Mouse (Mus musculus): ENCODE data around the gene Mfn1.

The Mfn1 gene

DNA sequence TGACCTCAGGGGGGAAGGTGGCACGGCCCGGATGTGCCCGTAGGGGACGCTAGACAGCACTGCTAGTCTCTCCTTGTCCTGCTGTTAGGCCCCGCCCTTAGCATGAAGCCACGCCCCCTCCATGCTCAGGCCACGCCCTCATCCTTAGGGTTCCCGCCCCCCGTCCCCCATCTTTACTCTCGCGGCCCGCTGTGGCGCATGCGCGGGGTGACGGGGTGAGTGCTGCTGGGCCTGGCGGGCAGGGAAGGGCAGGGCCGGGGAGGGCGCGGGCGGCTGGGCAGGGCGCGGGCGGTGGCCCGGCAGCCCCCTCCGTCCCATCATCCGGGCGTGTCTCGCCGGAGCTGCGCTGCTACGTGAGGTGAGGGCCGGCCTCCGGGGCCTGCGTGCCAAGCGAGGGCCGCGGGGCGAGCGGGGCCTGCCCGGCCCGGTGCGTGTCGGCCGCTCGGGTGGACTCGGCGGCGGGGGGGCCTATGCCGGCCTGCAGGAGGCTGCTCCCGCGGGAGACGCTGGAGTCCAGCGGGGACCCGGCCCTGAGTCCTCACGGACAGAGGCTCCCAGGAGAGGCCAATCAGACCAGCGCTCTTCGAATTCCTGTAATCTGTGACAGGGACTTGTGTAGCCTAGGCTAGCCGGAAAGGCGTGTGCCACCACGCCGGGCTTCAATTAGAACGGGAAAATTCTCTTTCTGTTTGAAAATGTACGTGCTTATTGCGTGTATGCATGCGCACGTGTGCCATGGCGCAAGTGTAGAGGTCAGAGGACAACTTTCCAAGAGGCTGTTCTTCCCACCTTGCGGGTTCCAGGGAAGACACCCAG, 18.7 kb upstream of the Mfn1 start:
- peak; percentile 89 to 93 for DNase-seq (ENCODE audit: low spot score in 2 of 2)

GRCm38 (mm10) chr3:32511191-32511550, 18.1 kb upstream of the Mfn1 start:
- DNase-seq (ENCODE audit: low spot score in 2 of 2) = peak in 1 of 2 experiments; percentile 22

DNA sequence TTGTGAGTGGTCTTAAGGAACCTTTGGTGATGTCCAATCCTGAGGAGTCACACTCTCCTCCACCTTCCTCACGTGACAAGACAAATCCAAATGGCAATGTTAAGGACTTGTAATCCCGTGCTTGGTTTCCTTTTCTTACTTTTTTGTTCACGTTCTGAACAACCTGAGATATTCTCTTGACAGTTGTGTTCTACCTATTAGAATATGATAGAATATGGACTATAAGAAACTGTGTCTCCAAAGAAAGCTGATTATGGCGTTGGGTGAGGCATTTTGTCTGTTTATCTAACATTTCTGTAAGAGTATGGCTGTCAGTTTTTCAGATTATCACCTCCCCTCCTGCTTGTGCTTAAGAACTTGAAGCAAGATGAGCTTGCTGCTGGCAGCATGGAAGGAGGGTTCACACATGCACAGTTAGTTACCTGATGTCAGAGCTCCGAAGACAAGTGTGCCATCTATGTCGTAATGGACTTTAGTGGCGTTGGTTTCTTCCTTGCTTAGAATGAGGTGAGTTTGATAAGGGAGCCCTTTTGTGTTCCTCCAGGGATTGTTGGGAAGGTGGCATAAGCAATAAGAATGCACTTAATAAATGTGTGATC, 16.5 kb upstream of the Mfn1 start:
- no peak for DNase-seq (ENCODE audit: low spot score in 2 of 2)

DNA sequence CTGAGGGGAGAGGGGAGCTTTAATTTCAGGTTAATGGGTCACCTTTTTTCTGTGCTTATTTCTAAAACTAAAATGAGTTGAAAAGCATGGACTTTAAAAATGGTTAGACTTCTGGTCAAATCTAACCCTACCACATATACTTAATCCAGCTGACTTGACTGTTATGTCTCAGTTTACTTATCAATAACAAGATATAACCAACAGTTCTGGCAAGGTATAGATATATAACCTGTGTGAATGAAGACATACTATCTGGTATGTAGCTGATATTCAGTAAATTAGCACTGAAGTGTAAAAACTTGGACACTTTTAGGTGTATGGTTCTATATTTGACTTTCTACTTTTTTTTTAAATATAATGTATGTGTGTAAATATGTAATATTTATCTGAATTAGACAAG, 15.7 kb upstream of the Mfn1 start:
- no peak for DNase-seq (ENCODE audit: low spot score in 2 of 2)

DNA sequence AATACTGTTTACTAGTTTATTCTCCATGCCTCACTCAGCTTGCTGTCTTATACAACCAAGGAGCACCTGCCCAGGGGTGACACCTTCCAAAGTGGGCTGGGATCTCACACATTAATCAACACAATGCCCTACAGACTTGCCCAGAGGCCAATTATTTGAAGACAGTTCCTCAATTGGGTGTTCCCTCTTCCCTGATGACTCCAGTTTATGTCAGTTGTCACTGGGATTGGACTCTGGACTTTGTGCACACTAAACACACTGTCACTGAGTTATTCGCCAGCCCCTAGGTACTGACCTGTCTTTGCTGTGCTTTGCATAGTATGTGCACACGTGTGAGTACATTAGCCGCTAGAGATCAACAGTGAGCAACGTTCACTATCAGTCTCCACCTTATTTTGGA, 2.1 kb upstream of the Mfn1 start:
- DNase-seq (ENCODE audit: low spot score in 2 of 2) = no peak

GRCm38 (mm10) chr3:32530041-32530440, 776 bp downstream of the Mfn1 start:
- DNase-seq (ENCODE audit: low spot score in 2 of 2) = no peak

DNA sequence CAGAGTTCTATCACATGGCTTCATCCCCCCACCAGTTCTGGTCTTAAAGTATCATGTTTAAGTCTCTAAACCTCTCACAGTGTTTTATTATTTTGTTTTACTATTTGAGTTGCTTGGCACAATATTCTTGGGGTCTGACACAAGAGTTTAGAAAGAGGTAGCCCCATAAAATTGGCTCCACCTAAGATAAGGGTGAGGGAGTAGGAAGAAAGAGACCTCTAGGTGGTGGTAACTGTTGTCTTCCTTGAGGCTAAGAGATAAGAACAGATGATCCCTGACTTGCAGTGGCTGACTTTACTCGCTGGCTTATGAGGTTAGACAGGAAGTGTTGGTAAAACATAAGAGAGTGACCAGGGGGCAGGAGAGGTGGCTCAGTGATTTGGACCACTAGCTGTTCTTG, 6.4 kb downstream of the Mfn1 start:
- no peak for DNase-seq (ENCODE audit: low spot score in 2 of 2)

- DNase-seq (ENCODE audit: low spot score in 2 of 2) = peak; percentile 15 to 17
These were observed 8.3 kb downstream of the Mfn1 start for GRCm38 (mm10) chr3:32537556-32537955.

DNA sequence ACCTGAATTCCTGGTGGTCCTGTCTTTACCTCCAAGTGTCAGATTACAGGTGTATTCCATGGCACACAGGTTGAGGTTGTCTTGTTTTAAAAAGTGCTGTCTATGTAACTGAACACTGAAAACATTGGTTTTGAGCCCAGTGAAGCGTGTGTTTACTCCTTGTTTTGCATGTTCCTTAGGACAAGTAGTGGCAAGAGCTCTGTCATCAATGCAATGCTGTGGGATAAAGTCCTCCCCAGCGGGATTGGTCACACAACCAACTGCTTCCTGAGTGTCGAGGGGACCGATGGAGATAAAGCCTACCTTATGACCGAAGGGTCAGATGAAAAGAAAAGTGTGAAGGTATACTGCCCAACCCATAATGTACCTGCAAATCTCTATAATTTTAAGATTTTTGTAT, 8.8 kb downstream of the Mfn1 start:
- DNase-seq (ENCODE audit: low spot score in 2 of 2) = no peak

GRCm38 (mm10) chr3:32553061-32553460, 23.8 kb downstream of the Mfn1 start:
- DNase-seq (ENCODE audit: low spot score in 2 of 2) = no peak

DNA sequence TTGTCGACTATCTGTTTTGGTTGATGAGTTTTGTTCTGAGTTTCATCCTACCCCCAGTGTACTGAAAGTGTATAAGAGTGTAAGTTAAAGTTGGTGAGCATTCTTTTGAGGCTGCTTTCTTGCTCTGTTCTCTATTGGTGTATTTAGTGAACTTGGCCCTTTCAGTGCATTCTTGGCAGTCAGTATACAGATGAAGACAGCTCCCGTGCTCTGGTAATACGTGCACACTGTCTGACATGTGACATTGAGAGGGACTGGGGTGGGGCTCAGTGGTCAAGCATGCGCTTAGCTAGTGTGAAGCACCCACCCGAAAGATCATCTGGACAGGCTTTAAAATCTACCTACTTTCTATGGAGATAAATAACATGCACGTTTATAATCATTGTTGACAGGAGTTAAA, 34.1 kb downstream of the Mfn1 start:
- no peak for DNase-seq (ENCODE audit: low spot score in 2 of 2)

GRCm38 (mm10) chr3:32573086-32573485, 43.8 kb downstream of the Mfn1 start:
- DNase-seq (ENCODE audit: low spot score in 2 of 2) = no peak

DNA sequence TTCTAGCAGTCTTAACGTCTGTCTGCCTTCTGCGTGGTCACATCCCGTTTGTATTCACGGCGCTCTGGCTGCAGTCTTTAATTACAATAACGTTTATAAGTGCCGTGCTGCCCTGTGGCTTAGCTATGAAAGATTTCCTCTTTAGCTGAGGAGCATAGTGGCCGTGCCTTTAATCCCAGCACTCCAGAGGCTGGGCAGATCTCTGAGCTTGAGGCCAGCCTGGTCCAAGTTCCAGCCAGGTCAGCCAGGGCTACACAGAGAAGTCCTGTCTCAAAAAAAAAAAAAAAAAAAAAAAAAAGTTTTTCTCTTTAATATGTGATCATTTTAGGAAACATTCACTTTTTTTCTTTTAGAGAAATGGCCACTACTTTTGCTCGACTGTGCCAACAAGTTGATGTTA, 44.6 kb downstream of the Mfn1 start:
- DNase-seq (ENCODE audit: low spot score in 2 of 2) = no peak

- DNase-seq (ENCODE audit: low spot score in 2 of 2) = no peak
These were observed 45.9 kb downstream of the Mfn1 start for GRCm38 (mm10) chr3:32575151-32575550.

- DNase-seq (ENCODE audit: low spot score in 2 of 2) = no peak
These were observed 49.5 kb downstream of the Mfn1 start for GRCm38 (mm10) chr3:32578772-32579171.

GRCm38 (mm10) chr3:32580738-32581137, 51.5 kb downstream of the Mfn1 start:
- DNase-seq (ENCODE audit: low spot score in 2 of 2) = no peak

DNA sequence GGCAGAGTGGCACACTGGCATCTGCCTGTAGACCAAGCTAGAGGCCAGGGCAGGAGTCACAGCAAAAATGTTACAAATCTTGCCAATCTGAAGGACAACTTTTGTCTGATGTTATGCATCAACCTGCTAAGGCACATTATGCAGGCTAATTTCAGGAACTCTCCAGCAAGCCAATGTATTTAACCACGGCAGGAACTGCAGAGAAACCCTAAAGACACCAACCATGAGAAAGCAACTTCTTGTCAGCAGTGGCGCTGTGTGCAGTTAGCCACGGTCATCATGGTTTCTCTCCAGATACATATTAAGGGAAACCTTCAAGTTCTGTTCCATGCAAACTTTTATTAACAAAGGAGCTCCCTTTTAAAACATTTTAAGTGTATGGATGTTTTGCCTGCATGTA, 52.6 kb downstream of the Mfn1 start:
- no peak for DNase-seq (ENCODE audit: low spot score in 2 of 2)

- DNase-seq (ENCODE audit: low spot score in 2 of 2) = no peak
These were observed 54.2 kb downstream of the Mfn1 start for GRCm38 (mm10) chr3:32583489-32583888.

- no peak for DNase-seq (ENCODE audit: low spot score in 2 of 2)
These were observed 57.0 kb downstream of the Mfn1 start for GRCm38 (mm10) chr3:32586274-32586673.

DNA sequence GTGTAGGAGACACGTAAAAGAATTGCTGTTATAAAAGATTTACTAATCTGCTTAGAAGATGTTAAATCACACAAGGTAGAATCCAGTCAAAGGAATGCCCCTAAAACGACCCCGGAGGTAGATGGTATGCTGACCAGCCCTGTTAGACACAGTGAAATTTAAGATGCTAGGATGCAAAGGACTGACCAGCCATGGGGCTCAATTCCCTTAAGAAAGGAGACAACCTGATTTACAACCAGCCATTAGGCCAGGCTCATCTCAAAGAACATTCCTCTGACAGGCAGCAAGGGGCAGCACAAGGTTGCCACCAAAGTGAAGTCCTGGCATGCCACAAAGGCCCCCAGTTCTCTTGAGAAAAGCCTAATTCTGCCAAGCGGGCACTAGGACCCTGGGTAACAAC, 65.8 kb downstream of the Mfn1 start:
- no peak for DNase-seq (ENCODE audit: low spot score in 2 of 2)

GRCm38 (mm10) chr3:32599328-32599727, 70.1 kb downstream of the Mfn1 start:
- DNase-seq (ENCODE audit: low spot score in 2 of 2) = no peak

DNA sequence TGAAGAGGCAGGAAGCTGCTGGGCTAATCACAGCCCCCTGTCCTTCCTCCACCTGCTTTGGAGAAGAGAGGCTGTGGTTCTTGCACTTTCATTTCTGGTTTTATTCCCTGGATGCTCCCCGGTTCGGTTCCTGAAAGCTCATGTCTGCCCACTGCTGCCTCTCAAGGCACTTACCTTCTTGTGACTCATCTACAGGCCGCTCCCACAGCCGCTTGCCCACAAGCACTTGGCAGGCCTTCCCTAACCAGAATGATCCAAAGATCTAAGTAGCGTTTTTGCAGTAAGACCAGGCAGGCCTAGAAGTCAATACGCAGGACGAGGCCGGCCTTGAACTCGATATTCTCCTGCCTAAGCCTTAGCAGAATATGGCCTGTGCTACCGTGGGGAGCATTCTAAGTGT, 71.8 kb downstream of the Mfn1 start:
- DNase-seq (ENCODE audit: low spot score in 2 of 2) = no peak

- DNase-seq (ENCODE audit: low spot score in 2 of 2) = no peak
These were observed 80.0 kb downstream of the Mfn1 start for GRCm38 (mm10) chr3:32609233-32609632.

GRCm38 (mm10) chr3:32610560-32610959, 81.3 kb downstream of the Mfn1 start:
- peak; percentile 35 to 60 for DNase-seq (ENCODE audit: low spot score in 2 of 2)

All from frontal cortex, postnatal 10 days (tissue).